Mouse (Mus musculus) layer of hippocampus, adult 2 months (tissue): ENCODE measurements around the gene Mrpl48. TPM values are rescaled to one million over a fixed set of nuclear protein-coding genes. Genes with fewer than 3 reads are reported as not detected.
A peak's percentile ranks its signal among the peaks of the same experiment; 100 is the strongest.

ENCODE experiments used
- DNase-seq, 2 experiments: peaks; one replicate each; pipeline ENCODE4 v3.0.0; 2022; ENCODE audit warnings: low spot score in 2 of 2
- H3K27ac ChIP-seq: fragments of 200-600 bp; 2 replicates; pipeline ENCODE4 v1.8.1; 2022
- H3K4me3 ChIP-seq: fragments of 200-600 bp; 2 replicates; pipeline ENCODE4 v1.8.1; 2022; ENCODE audit warnings: mild to moderate bottlenecking
- CTCF ChIP-seq: fragments of 200-600 bp; conservative IDR thresholded peaks from 2 replicates; pipeline ENCODE4 v1.8.1; 2022; ENCODE audit warnings: antibody characterized with exemption, mild to moderate bottlenecking, moderate library complexity
- long read RNA-seq, 2 experiments: library from polyadenylated mRNA; stranded (forward); transcript quantifications; one replicate each; pipeline ENCODE4 v2.0.0; 2021; ENCODE audit warnings: borderline mapping rate in 2 of 2
- total RNA-seq, 2 experiments: library from RNA; stranded (reverse); gene quantifications; 2 replicates each; pipeline ENCODE4 v1.2.3; 2021

Gene Mrpl48
- 10 to 100 TPM; 64.8 to 67.1 TPM for total RNA-seq
- long read RNA-seq, experiment 1, full-length matches to known transcripts, result 39 of 50 reads
- long read RNA-seq, experiment 1, partial matches to known transcripts, result 1 of 50 reads
- long read RNA-seq, experiment 1, other reads (novel, unspliced or antisense), result 10 of 50 reads
- long read RNA-seq, experiment 2, full-length matches to known transcripts, result 43 of 67 reads
- long read RNA-seq, experiment 2, partial matches to known transcripts, result 1 of 67 reads
- long read RNA-seq, experiment 2, other reads (novel, unspliced or antisense), result 23 of 67 reads

GRCm38 (mm10) chr7:100608130-100608741, at the start of gene Mrpl48:
Mrpl48 (minus strand) TSS chr7:100608301.
- Histone ChIP-seq H3K4me3 (peak within 1 kb of the TSS; percentile 79), H3K27ac (peak within 1 kb of the TSS; percentile 99)
- DNase-seq, result peak; percentile 56 to 69
- no peak for TF ChIP-seq CTCF

- Histone ChIP-seq H3K27ac (peak overlapping the region; percentile 92), H3K4me3 (peak overlapping the region; percentile 48)
- no peak for TF ChIP-seq CTCF
- DNase-seq, result peak; percentile 60 to 72
These were observed 48.6 kb upstream of the Mrpl48 start for GRCm38 (mm10) chr7:100656739-100657138.

- DNase-seq, result no peak
- peak overlapping the region; percentile 92 for H3K27ac ChIP-seq
- TF ChIP-seq CTCF, result no peak
- H3K4me3 ChIP-seq, result peak overlapping the region; percentile 1; the same call in 1 of the 2 replicates
These were observed 46.3 kb upstream of the Mrpl48 start for GRCm38 (mm10) chr7:100654441-100654840.

- no peak for TF ChIP-seq CTCF
- Histone ChIP-seq H3K4me3 (no peak overlapping the region; the same call in 1 of the 2 replicates), H3K27ac (peak overlapping the region; percentile 92)
- DNase-seq, result peak; percentile 54 to 68
These were observed 45.6 kb upstream of the Mrpl48 start for GRCm38 (mm10) chr7:100653480-100654266.

GRCm38 (mm10) chr7:100651011-100651410, 42.9 kb upstream of the Mrpl48 start:
- Histone ChIP-seq H3K4me3 (no peak overlapping the region), H3K27ac (no peak overlapping the region; the same call in 1 of the 2 replicates)
- no peak for TF ChIP-seq CTCF
- DNase-seq, result no peak

GRCm38 (mm10) chr7:100650421-100650820, 42.3 kb upstream of the Mrpl48 start:
- no peak for DNase-seq
- TF ChIP-seq CTCF, result no peak
- H3K27ac ChIP-seq, result no peak overlapping the region; the same call in 1 of the 2 replicates
- H3K4me3 ChIP-seq, result no peak overlapping the region

- H3K4me3 ChIP-seq, result no peak overlapping the region
- no peak for TF ChIP-seq CTCF
- H3K27ac ChIP-seq, result no peak overlapping the region
- DNase-seq, result no peak
These were observed 41.7 kb upstream of the Mrpl48 start for GRCm38 (mm10) chr7:100649826-100650225.

GRCm38 (mm10) chr7:100649095-100649494, 41.0 kb upstream of the Mrpl48 start:
- TF ChIP-seq CTCF, result no peak
- H3K27ac ChIP-seq, result no peak overlapping the region
- no peak for DNase-seq
- H3K4me3 ChIP-seq, result no peak overlapping the region

- peak; percentile 66 to 77 for DNase-seq
- TF ChIP-seq CTCF, result peak; percentile 95
These were observed 37.0 kb upstream of the Mrpl48 start for GRCm38 (mm10) chr7:100645147-100645546.

GRCm38 (mm10) chr7:100642413-100642812, 34.3 kb upstream of the Mrpl48 start:
- no peak for TF ChIP-seq CTCF
- no peak for DNase-seq
- Histone ChIP-seq H3K27ac (peak overlapping the region; percentile 37; the same call in 1 of the 2 replicates), H3K4me3 (no peak overlapping the region)

More at GRCm38 (mm10) chr7:100645147-100645546, 37.0 kb upstream of the Mrpl48 start:
- H3K27ac ChIP-seq, result 0 out of 2 replicates have a peak overlapping the region, but pooled peaks have one; percentile 37
- H3K4me3 ChIP-seq, result no peak overlapping the region

- no peak overlapping the region for H3K27ac ChIP-seq
- no peak overlapping the region for H3K4me3 ChIP-seq
- TF ChIP-seq CTCF, result peak; percentile 78
- DNase-seq, result no peak
These were observed 29.6 kb upstream of the Mrpl48 start for GRCm38 (mm10) chr7:100637657-100638056.

GRCm38 (mm10) chr7:100624538-100624937, 16.4 kb upstream of the Mrpl48 start:
- TF ChIP-seq CTCF, result no peak
- no peak for DNase-seq
- Histone ChIP-seq H3K27ac (no peak overlapping the region), H3K4me3 (no peak overlapping the region)

GRCm38 (mm10) chr7:100622277-100622676, 14.2 kb upstream of the Mrpl48 start:
- peak; percentile 64 for TF ChIP-seq CTCF
- H3K4me3 ChIP-seq, result no peak overlapping the region
- no peak for DNase-seq
- H3K27ac ChIP-seq, result no peak overlapping the region
